Mouse (Mus musculus) hindbrain, embryonic 10.5 days (tissue): ENCODE data around the gene Gtpbp1. TPM values are rescaled to one million over a fixed set of nuclear protein-coding genes. Genes with fewer than 3 reads are reported as not detected.
A peak's percentile ranks its signal among the peaks of the same experiment; 100 is the strongest.

ENCODE experiments used
- DNase-seq: peaks from one replicate; pipeline ENCODE4 v3.0.0-alpha.2; 2017; ENCODE audit warnings: low spot score
- H3K27ac ChIP-seq: fragments of 300-500 bp; sonication (generic); 2 replicates; pipeline ENCODE4 v1.5.1; 2016; ENCODE audit warnings: mild to moderate bottlenecking, moderate library complexity
- H3K27me3 ChIP-seq: fragments of 300-500 bp; sonication (generic); 2 replicates; pipeline ENCODE4 v1.6.1; 2016; ENCODE audit warnings: mild to moderate bottlenecking; ENCODE audit not compliant: poor library complexity, insufficient read depth, severe bottlenecking
- H3K36me3 ChIP-seq: fragments of 300-500 bp; sonication (generic); 2 replicates; pipeline ENCODE4 v1.6.1; 2016; ENCODE audit warnings: mild to moderate bottlenecking, moderate library complexity
- H3K4me1 ChIP-seq: fragments of 300-500 bp; sonication (generic); replicated peaks from 2 replicates; pipeline ENCODE4 v1.6.1; 2016; ENCODE audit warnings: mild to moderate bottlenecking
- H3K4me3 ChIP-seq: fragments of 300-500 bp; sonication (generic); 2 replicates; pipeline ENCODE4 v1.5.1; 2016; ENCODE audit warnings: mild to moderate bottlenecking, moderate library complexity
- H3K9me3 ChIP-seq: fragments of 300-500 bp; sonication (generic); 2 replicates; pipeline ENCODE4 v1.6.1; 2016; ENCODE audit warnings: mild to moderate bottlenecking, moderate library complexity
- WGBS: fragments of 180-500 bp; shearing (Covaris S2); methylation state at CpG from one replicate; pipeline ENCODE4 v1.1.7; 2016; 5-methylcytosine and 5-hydroxymethylcytosine counted together
- polyA plus RNA-seq: library from polyadenylated mRNA; unstranded; fragments of >200 nt; fragmentation: Nextera tagmentation; extraction: Ambion mirVana; gene quantifications from 2 replicates; pipeline ENCODE4 v1.2.1, GENCODE M21; 2016

The Gtpbp1 gene
- polyA plus RNA-seq, 1 experiment from 2014 or later: 44.7 TPM

- no peaks in the 10 kb centered on the region for H3K9me3 ChIP-seq
- H3K4me3 ChIP-seq: no peak overlapping the region
- H3K36me3 ChIP-seq: no peaks in the 10 kb centered on the region
- H3K27ac ChIP-seq: no peak overlapping the region
- H3K27me3 ChIP-seq: no peaks in the 10 kb centered on the region
- peaks cover 24% of the 10 kb centered on the region for H3K4me1 ChIP-seq
- WGBS: 24% methylated on average over 11 of the region's 11 CpGs
- DNase-seq: peak; percentile 82
Observed at GRCm38 (mm10) chr15:79752742-79753419, 62.2 kb downstream of the Gtpbp1 start.

DNA sequence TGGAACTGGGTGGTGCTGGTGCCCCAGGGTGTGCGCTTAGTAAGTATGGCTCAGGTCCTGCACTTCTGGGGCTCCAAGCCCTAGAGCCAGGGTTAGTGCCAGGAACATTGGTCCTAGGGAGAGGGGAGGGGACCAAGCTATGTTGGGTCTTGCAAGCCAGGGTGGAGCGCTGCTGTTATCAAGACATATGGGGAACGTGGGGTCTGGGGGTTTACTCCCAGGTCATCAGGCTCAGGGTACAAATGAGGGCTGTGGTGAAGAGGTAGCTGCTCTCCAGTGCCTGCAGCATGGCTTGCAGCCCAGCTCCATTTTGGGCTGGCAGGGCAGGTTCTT is 62.7 kb downstream of the Gtpbp1 start:
- Histone ChIP-seq H3K4me3 (no peak overlapping the region), H3K36me3 (no peaks in the 10 kb centered on the region), H3K9me3 (no peaks in the 10 kb centered on the region), H3K27ac (no peak overlapping the region), H3K4me1 (peaks cover 24% of the 10 kb centered on the region), H3K27me3 (no peaks in the 10 kb centered on the region)
- no peak for DNase-seq
- WGBS: 90% methylated on average over 3 of the region's 3 CpGs

GRCm38 (mm10) chr15:79753873-79754272 is 63.2 kb downstream of the Gtpbp1 start:
- Histone ChIP-seq H3K27ac (no peak overlapping the region), H3K9me3 (no peaks in the 10 kb centered on the region), H3K27me3 (no peaks in the 10 kb centered on the region), H3K4me3 (no peak overlapping the region), H3K36me3 (no peaks in the 10 kb centered on the region), H3K4me1 (peaks cover 24% of the 10 kb centered on the region)
- WGBS: 59% methylated on average over 4 of the region's 4 CpGs
- no peak for DNase-seq

- Histone ChIP-seq H3K36me3 (no peaks in the 10 kb centered on the region), H3K27ac (no peak overlapping the region; the same call in 1 of the 2 replicates), H3K9me3 (no peaks in the 10 kb centered on the region), H3K4me3 (no peak overlapping the region), H3K4me1 (peaks cover 24% of the 10 kb centered on the region), H3K27me3 (no peaks in the 10 kb centered on the region)
- DNase-seq: no peak
- 84% methylated on average over 4 of the region's 4 CpGs for WGBS
Observed at GRCm38 (mm10) chr15:79755176-79755575, 64.5 kb downstream of the Gtpbp1 start.

- Histone ChIP-seq H3K4me3 (no peak overlapping the region), H3K27me3 (no peaks in the 10 kb centered on the region), H3K27ac (peak overlapping the region; percentile 72), H3K4me1 (peaks cover 24% of the 10 kb centered on the region), H3K9me3 (no peaks in the 10 kb centered on the region), H3K36me3 (peaks cover 6% of the 10 kb centered on the region; the same call in 1 of the 2 replicates)
- 74% methylated on average over 8 of the region's 8 CpGs for WGBS
- no peak for DNase-seq
Observed at GRCm38 (mm10) chr15:79755977-79756625, 65.5 kb downstream of the Gtpbp1 start.

DNA sequence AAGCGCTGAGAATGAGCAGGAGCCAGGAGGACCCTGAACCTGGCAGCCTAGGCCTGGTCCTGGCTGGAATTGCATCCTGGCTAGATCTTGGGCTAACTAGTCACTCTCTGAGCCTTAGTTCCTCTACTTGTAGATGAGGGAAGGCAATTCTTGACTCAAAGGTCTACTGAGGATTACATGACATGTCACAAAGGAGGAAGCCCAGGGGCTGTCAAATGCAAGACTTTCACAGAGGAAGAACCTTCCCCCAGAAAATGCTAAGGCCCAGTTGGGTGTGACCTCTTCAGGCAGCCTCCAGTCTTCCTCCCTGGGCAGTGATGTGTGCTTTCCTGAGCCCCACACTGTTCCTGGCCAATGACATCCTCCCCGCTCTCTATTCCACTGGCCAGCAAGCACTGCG is 66.5 kb downstream of the Gtpbp1 start:
- no peak for DNase-seq
- WGBS: 93% methylated on average over 3 of the region's 3 CpGs

GRCm38 (mm10) chr15:79760956-79761355 is 70.3 kb downstream of the Gtpbp1 start:
- DNase-seq: no peak
- 90% methylated on average over 6 of the region's 6 CpGs for WGBS
- peaks cover 15% of the 10 kb centered on the region for H3K4me1 ChIP-seq
- no peak overlapping the region for H3K4me3 ChIP-seq
- H3K27me3 ChIP-seq: no peaks in the 10 kb centered on the region
- H3K27ac ChIP-seq: no peak overlapping the region
- no peaks in the 10 kb centered on the region for H3K9me3 ChIP-seq
- H3K36me3 ChIP-seq: peaks cover 49% of the 10 kb centered on the region

More for the DNA sequence above, 66.5 kb downstream of the Gtpbp1 start:
- peaks cover 14% of the 10 kb centered on the region for H3K36me3 ChIP-seq
- no peaks in the 10 kb centered on the region for H3K9me3 ChIP-seq
- H3K4me3 ChIP-seq: no peak overlapping the region
- H3K4me1 ChIP-seq: peaks cover 24% of the 10 kb centered on the region
- peak overlapping the region; percentile 72; the same call in 1 of the 2 replicates for H3K27ac ChIP-seq
- H3K27me3 ChIP-seq: no peaks in the 10 kb centered on the region

DNA sequence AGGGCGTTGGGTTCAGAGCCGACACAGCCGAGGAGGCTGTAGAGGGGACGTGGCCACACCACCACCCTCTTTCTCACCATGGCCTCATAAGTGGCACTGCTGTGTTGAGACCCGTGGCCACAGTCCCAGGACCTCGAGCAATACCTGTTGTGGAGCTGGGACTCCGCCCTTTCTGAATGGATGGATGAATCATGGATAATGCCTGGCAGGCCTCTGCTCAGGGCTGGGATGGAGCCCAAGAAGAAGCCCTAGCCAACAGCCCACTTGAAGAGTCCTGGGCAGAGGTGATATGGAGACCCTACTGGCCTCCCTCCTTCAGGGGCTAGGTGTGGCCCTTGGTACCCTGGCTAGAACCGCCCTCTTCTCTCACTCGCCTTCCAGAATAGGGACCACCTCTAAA is 72.4 kb downstream of the Gtpbp1 start:
- WGBS: 92% methylated on average over 9 of the region's 9 CpGs

DNA sequence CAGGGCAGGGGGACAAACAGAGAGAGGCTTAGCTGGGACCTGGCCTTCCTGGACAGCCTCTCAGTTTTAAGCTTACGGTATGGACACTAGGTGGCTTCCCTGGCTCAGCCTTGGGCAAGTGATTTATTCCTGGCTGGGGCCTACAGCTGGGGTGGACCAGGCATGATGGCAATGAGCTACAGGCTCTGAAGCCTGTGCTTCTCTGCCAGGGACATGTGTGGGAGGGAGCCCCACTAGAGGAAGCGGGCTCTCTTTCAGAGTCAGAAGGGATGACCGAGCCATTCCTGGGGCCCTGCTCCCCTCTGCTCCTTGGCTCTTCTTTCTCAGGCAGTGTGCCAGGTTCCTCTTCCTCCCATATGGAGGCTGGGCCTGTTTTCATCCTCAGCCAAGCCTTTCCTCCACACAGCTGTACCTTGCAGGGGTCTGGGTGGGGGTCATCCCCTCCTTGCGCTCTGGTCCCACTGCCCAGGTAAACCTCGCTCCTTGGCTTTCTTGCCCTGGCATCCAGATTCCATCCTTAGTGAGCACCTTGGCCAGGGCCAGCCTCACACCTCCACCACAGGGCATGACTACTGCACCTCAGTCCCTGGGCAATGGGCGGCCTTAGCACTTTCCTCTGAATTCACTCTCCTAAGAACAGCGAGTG is 73.1 kb downstream of the Gtpbp1 start:
- Histone ChIP-seq H3K9me3 (no peaks in the 10 kb centered on the region), H3K27me3 (no peaks in the 10 kb centered on the region), H3K4me3 (no peak overlapping the region), H3K4me1 (peaks cover 3% of the 10 kb centered on the region; the same call in 1 of the 2 replicates), H3K27ac (no peak overlapping the region), H3K36me3 (peaks cover 51% of the 10 kb centered on the region)
- 89% methylated on average over 7 of the region's 7 CpGs for WGBS
- DNase-seq: no peak

More for the DNA sequence above, 72.4 kb downstream of the Gtpbp1 start:
- Histone ChIP-seq H3K27me3 (no peaks in the 10 kb centered on the region), H3K36me3 (peaks cover 51% of the 10 kb centered on the region), H3K9me3 (no peaks in the 10 kb centered on the region), H3K27ac (no peak overlapping the region), H3K4me3 (no peak overlapping the region), H3K4me1 (no peaks in the 10 kb centered on the region)
- DNase-seq: no peak

DNA sequence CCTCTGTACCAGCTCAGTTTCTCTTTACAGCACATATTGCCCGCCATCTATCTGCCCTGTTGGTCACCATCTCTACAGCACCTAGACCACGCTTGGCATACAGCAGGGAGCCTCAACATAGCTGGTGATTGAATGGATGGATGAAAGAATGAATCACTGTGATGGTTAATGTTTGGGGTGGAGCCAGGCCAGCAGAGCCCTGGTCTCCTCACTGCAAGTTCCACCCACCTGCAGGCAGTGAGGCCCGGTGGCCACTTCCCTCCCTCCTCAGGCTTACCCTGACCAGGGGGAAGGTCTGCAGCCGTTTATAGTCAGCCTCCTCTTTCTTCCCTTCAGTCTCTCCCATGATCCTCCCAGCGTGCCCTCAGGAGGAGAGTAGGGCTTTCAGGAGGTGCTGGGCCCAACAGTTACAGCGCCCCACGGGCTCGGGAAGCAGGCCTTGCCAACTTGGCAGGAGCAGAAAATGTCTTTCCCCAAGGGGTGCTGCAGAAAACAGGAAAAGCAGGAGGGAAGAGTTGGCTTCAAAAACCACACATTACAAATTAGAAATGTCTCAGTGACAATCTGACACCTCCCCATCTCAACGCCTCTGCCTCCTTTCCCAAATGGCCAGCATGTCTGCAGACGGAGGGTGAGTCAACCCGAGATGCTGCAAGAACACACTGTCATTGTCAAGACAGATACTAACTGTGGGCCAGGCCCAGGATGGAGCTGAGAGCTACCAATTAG is 74.1 kb downstream of the Gtpbp1 start:
- Histone ChIP-seq H3K27me3 (no peaks in the 10 kb centered on the region), H3K36me3 (peaks cover 51% of the 10 kb centered on the region), H3K4me3 (no peak overlapping the region), H3K4me1 (peaks cover 3% of the 10 kb centered on the region; the same call in 1 of the 2 replicates), H3K27ac (no peak overlapping the region), H3K9me3 (no peaks in the 10 kb centered on the region)
- 87% methylated on average over 11 of the region's 11 CpGs for WGBS
- DNase-seq: no peak

DNA sequence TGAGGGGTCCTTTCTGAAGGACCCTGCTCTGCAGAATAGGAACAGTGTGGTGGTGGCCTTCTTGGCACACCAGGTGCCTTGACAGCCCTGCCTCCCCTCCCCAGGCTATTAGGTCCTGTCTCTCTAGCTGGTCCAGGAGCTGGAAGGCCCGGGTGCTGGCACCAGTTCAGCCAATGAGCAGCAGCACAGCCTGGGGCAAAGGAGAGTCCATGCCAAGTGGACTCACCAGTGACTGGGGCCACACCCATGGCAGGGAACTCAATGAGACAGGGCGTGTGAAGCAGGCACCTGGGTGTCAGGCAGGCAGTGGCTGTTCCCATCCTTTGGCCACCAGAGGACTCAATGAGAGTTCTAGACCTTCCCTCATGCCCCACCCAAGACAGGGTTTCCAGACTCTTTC is 74.7 kb downstream of the Gtpbp1 start:
- Histone ChIP-seq H3K9me3 (no peaks in the 10 kb centered on the region), H3K27ac (no peak overlapping the region), H3K27me3 (no peaks in the 10 kb centered on the region), H3K4me1 (peaks cover 3% of the 10 kb centered on the region; the same call in 1 of the 2 replicates), H3K4me3 (no peak overlapping the region), H3K36me3 (peaks cover 51% of the 10 kb centered on the region)
- DNase-seq: no peak
- WGBS: 81% methylated on average over 2 of the region's 2 CpGs

- 77% methylated on average over 10 of the region's 10 CpGs for WGBS
- no peak for DNase-seq
- Histone ChIP-seq H3K4me3 (no peak overlapping the region), H3K27me3 (no peaks in the 10 kb centered on the region), H3K27ac (no peak overlapping the region), H3K36me3 (peaks cover 45% of the 10 kb centered on the region), H3K4me1 (peaks cover 3% of the 10 kb centered on the region; the same call in 1 of the 2 replicates), H3K9me3 (no peaks in the 10 kb centered on the region)
Observed at GRCm38 (mm10) chr15:79766168-79766567, 75.5 kb downstream of the Gtpbp1 start.
